Mouse (Mus musculus) right cerebral cortex, postnatal 25 days (tissue): Measurements from ENCODE around the gene Gm11027.

Experiments used
- DNase-seq: peaks from one replicate; pipeline ENCODE4 v3.0.0; 2022

Gene Gm11027

DNA sequence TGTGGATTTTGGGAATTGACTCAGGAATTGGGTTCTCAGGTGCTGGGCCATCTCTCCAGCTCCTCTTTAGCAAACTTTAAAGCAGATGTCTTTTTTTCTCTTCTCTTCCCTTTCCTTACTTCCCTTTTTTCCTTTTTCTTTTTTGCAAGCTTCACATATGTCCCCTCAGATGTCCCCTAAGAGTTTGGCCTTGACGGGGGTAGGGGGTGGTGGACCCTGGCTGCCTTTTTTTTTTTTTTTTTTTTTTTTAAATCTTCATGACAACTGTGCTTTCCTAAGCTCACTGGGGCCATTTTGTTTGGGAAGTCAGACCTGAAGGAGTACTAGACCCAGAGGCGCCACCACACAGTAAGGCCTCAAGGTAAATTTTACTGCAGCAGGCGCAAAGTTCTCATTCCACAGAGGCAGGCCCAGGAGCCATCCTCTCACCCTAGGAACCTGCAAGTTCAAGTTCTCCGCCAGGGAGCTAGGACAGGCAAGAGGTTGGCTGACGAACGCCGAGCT lies 5.0 kb downstream of the Gm11027 start:
- no peak for DNase-seq

DNA sequence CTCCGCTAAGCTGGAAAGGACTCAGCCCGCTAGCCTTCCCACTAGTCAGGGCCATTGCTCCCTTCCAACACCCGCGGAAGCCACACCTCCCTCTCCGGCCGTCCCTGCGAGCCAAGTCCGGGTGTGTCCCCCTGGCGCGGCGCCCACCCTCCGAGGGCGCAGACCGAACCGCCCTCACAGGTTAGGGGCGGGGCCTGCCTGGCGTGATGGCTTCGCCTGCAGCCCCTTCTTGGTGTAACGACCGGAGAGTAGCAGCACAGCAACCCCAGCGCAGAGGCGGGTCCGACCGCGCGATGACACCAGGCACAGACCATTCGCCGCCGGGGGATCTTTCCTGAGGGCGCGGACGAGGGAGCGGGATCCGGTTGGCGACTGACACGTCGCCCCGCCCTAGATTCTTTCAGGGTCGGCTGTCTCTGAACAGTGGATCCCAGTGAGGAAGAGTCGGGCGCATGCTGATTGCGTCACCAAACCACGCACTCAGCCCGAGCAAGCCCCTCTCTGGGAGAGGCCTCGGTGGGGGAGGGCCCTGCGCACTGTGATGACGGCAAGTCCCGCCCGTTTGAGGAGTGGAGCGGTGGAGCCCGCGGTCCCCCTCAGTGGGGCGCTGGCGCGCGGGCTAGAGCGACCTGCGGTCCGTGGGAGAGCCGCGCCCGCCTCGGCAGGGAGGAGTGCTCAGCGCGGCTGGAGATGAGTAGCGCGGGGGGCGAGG lies 5.6 kb downstream of the Gm11027 start, which contains the start of gene Esyt2:
TSS of gene Esyt2 (plus strand) at position 544 of the 712 bp plus-strand sequence.
- peak; percentile 100 for DNase-seq

- DNase-seq, result peak; percentile 31
Measured at GRCm38 (mm10) chr12:116281427-116282281, 6.5 kb downstream of the Gm11027 start.

- no peak for DNase-seq
Measured at GRCm38 (mm10) chr12:116282856-116283255, 7.7 kb downstream of the Gm11027 start.

GRCm38 (mm10) chr12:116283511-116283910 lies 8.3 kb downstream of the Gm11027 start:
- DNase-seq, result no peak

GRCm38 (mm10) chr12:116293185-116293584 lies 18.0 kb downstream of the Gm11027 start:
- DNase-seq, result no peak

GRCm38 (mm10) chr12:116293599-116294292 lies 18.6 kb downstream of the Gm11027 start:
- no peak for DNase-seq

- no peak for DNase-seq
Measured at GRCm38 (mm10) chr12:116299906-116300305, 24.7 kb downstream of the Gm11027 start.

DNA sequence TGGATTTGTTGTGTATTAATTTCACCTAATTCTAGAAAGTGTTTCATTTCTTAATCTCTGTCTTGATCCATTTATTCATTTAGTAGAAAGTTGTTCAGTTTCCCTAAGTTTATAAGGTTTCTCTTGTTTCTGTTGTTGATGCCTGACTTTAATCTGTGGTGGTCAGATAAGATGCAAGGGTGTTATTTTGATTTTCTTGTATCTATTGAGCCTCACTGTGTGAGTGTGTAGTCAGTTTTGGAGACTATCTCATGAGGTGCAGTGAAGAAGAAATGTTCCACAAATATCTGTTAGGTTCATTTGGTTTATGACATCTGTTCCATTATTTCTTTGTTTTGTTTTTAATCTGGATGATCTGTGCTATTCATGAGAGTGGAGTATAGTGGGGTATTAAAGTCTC lies 27.0 kb downstream of the Gm11027 start:
- DNase-seq, result no peak

GRCm38 (mm10) chr12:116306042-116306441 lies 30.9 kb downstream of the Gm11027 start:
- DNase-seq, result no peak

- DNase-seq, result no peak
Measured at GRCm38 (mm10) chr12:116307870-116308269, 32.7 kb downstream of the Gm11027 start.

- DNase-seq, result no peak
Measured at GRCm38 (mm10) chr12:116308612-116309011, 33.4 kb downstream of the Gm11027 start.

GRCm38 (mm10) chr12:116313816-116314215 lies 38.6 kb downstream of the Gm11027 start:
- DNase-seq, result no peak

GRCm38 (mm10) chr12:116315498-116315897 lies 40.3 kb downstream of the Gm11027 start:
- no peak for DNase-seq

DNA sequence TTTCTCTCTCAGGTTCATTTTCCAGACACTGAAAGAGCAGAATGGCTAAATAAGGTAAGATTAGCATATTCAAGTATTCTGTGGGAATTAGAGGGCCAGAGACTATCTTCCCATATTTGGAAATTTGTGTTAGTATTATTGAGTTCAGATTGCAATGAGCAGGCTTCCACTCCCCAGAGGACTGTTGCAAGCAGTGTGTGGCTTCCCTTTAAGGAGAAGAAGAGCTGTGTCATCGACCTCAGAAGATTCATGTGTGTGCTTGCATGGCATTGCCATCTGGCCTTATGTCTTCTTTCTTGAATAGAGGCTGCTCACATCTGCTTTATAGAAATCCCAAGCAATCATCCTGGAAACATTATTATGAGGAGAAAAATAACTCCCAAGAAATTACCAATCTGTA lies 42.6 kb downstream of the Gm11027 start:
- DNase-seq, result no peak
